In the genomic region with DNA sequence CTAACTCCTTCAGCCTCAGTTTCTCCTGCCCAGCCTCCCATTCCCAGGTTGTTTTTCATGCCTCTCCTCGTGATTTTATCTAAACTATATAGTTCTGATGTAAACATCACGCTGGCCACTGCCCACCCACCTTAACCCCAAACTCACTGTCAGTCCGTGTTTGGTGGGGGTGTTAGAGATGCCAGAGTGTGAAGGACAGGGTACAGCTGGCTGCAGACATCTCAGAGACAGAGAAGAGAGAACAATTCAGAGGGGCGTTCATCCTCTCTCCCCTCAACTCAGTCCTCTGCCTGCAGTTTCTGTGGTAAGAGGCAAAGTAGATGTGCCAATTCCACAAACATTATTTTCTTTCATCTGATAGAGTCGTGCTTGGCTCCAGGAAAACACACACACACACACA, we compare ENCODE assay signal across 12 mouse cellular contexts. TPM values are rescaled to one million over a fixed set of nuclear protein-coding genes. Genes with fewer than 3 reads are reported as not detected.
A peak's percentile ranks its signal among the peaks of the same experiment; 100 is the strongest.
DNase-seq lines count a peak whose midpoint lies in the region; ATAC-seq lines count a peak whose summit lies in the region.
"Had no signal": no experiment of that assay in that cellular context is flagged by ENCODE, and none has a peak within 500 bp of the region (broad histone marks: within the 10 kb centered on the region; RNA-seq: fewer than 3 reads in every experiment).

No protein-coding gene starts in this region.

- peak overlapping the region; percentile 64 for H3K4me3 ChIP-seq in heart, embryonic 13.5 days
- H3K4me3 ChIP-seq in megakaryocyte, embryonic 14.5 days (replicated peaks) = peak overlapping the region; percentile 72
- peak overlapping the region; percentile 54; the same call in 1 of the 2 replicates for H3K4me3 ChIP-seq in embryonic facial prominence, embryonic 15.5 days (replicated peaks)
- peak overlapping the region; percentile 55; the same call in 1 of the 2 replicates for H3K4me3 ChIP-seq in limb, embryonic 15.5 days

- ATAC-seq in heart, embryonic 13.5 days (ENCODE audit: extremely low read depth, insufficient number of reproducible peaks, low FRiP score, low TSS enrichment) = no peak
- ATAC-seq in megakaryocyte, adult 5-6 weeks (ENCODE audit: poor library complexity, severe bottlenecking) = no peak
- no peak for ATAC-seq in embryonic facial prominence, embryonic 15.5 days (ENCODE audit: insufficient number of reproducible peaks, low FRiP score, low TSS enrichment, low read depth)
- no peak for ATAC-seq in limb, embryonic 15.5 days (ENCODE audit: insufficient number of reproducible peaks, low FRiP score, low TSS enrichment, low read depth)
- ATAC-seq: forebrain, embryonic 16.5 days had no signal

- no peak overlapping the region for H3K27ac ChIP-seq in heart, embryonic 13.5 days (replicated peaks)
- H3K27ac ChIP-seq in embryonic facial prominence, embryonic 15.5 days (replicated peaks) = no peak overlapping the region
- no peak overlapping the region for H3K27ac ChIP-seq in limb, embryonic 15.5 days
- H3K27ac ChIP-seq: gastrocnemius, adult 2 months; kidney, postnatal 0 days; liver, embryonic 14.5 days had no signal

- WGBS in heart, embryonic 13.5 days = 4% methylated on average over 5 of the region's 5 CpGs
- 5% methylated on average over 5 of the region's 5 CpGs for WGBS in embryonic facial prominence, embryonic 15.5 days
- WGBS in limb, embryonic 15.5 days = 4% methylated on average over 5 of the region's 5 CpGs

- DNase-seq in heart, postnatal 4 days = no peak
- no peak for DNase-seq in ovary, postnatal 10 days (ENCODE audit: low spot score)
- DNase-seq: cerebellum, adult 11 months had no signal

- no peaks in the 10 kb centered on the region for H3K36me3 ChIP-seq in heart, embryonic 13.5 days
- H3K36me3 ChIP-seq in megakaryocyte, embryonic 14.5 days (replicated peaks; ENCODE audit: low read length) = no peaks in the 10 kb centered on the region
- H3K36me3 ChIP-seq in embryonic facial prominence, embryonic 15.5 days = no peaks in the 10 kb centered on the region
- H3K36me3 ChIP-seq in limb, embryonic 15.5 days = no peaks in the 10 kb centered on the region

- H3K9me3 ChIP-seq in heart, embryonic 13.5 days = no peaks in the 10 kb centered on the region
- no peaks in the 10 kb centered on the region for H3K9me3 ChIP-seq in megakaryocyte, embryonic 14.5 days
- H3K9me3 ChIP-seq in embryonic facial prominence, embryonic 15.5 days (replicated peaks) = no peaks in the 10 kb centered on the region
- no peaks in the 10 kb centered on the region for H3K9me3 ChIP-seq in limb, embryonic 15.5 days

- H3K27me3 ChIP-seq in heart, embryonic 13.5 days (replicated peaks) = peaks cover 62% of the 10 kb centered on the region
- H3K27me3 ChIP-seq in megakaryocyte, embryonic 14.5 days (replicated peaks) = peaks cover 93% of the 10 kb centered on the region
- peaks cover 33% of the 10 kb centered on the region for H3K27me3 ChIP-seq in embryonic facial prominence, embryonic 15.5 days
- peaks cover 53% of the 10 kb centered on the region for H3K27me3 ChIP-seq in limb, embryonic 15.5 days

- H3K9ac ChIP-seq in heart, embryonic 13.5 days = peak overlapping the region; percentile 78; the same call in 1 of the 2 replicates
- no peak overlapping the region for H3K9ac ChIP-seq in embryonic facial prominence, embryonic 15.5 days
- H3K9ac ChIP-seq in limb, embryonic 15.5 days = no peak overlapping the region
- H3K9ac ChIP-seq: liver, embryonic 14.5 days had no signal

- peaks cover 63% of the 10 kb centered on the region for H3K4me1 ChIP-seq in heart, embryonic 13.5 days
- peaks cover 64% of the 10 kb centered on the region for H3K4me1 ChIP-seq in megakaryocyte, embryonic 14.5 days
- peaks cover 55% of the 10 kb centered on the region for H3K4me1 ChIP-seq in embryonic facial prominence, embryonic 15.5 days
- peaks cover 60% of the 10 kb centered on the region for H3K4me1 ChIP-seq in limb, embryonic 15.5 days

- peak overlapping the region; percentile 87 for H3K4me2 ChIP-seq in heart, embryonic 13.5 days
- peak overlapping the region; percentile 89 for H3K4me2 ChIP-seq in embryonic facial prominence, embryonic 15.5 days (replicated peaks)
- H3K4me2 ChIP-seq in limb, embryonic 15.5 days = 0 out of 2 replicates have a peak overlapping the region, but pooled peaks have one; percentile 90

RNA-seq across cellular contexts. Expression of a gene that starts 1.1 kb away (rescaled TPM):
- 1.1 and 1.8 TPM in 2 replicates for polyA plus RNA-seq in heart, embryonic 13.5 days (2015; fragmentation: Nextera tagmentation; extraction: Ambion mirVana)
- total RNA-seq in heart, postnatal 4 days (2021) = 1 to 10 TPM; 1.0 to 1.7 TPM
- not detected in 2 replicates for polyA plus RNA-seq in megakaryocyte, embryonic 14.5 days (2012; ENCODE audit: insufficient read depth, low replicate concordance)
- not detected in 2 replicates for total RNA-seq in megakaryocyte, adult 5-6 weeks (2015)
- not detected in 2 replicates for total RNA-seq in megakaryocyte, adult 5-6 weeks (2017)
- polyA plus RNA-seq in embryonic facial prominence, embryonic 15.5 days (2015; fragmentation: Nextera tagmentation; extraction: Ambion mirVana) = 1.3 and 1.6 TPM in 2 replicates
- polyA plus RNA-seq in limb, embryonic 15.5 days (2015; fragmentation: Nextera tagmentation; extraction: Ambion mirVana) = 1.2 and 1.7 TPM in 2 replicates
